Mouse (Mus musculus): Measurements from ENCODE around the gene Gm45234. TPM values are rescaled to one million over a fixed set of nuclear protein-coding genes. Genes with fewer than 3 reads are reported as not detected.

The Gm45234 gene
- total and polyA plus RNA-seq, 2 experiments from 2014 or later, result not detected

DNA sequence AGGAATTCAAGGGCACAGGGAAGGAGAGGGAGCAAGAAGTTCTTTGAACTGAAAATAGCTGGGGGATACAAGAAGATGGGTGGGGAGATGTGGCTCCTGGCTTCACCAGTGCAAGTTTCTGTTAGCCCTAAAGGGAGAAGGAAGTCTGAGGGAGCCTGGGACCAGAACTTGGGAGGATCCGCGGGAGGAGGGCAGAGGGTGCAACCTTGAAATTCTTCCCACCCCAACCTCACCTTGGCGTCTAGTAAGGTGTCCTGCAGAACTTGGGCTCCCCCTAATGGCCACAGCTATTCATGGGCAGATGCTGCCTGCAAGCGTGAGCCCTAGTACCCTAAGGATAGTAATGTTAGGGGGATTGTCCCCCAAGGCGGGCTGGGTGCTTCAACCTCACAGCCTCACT, 3.4 kb upstream of the Gm45234 start:
- H3K27me3 ChIP-seq (ENCODE audit: insufficient read depth, low read length), result no peaks in the 10 kb centered on the region
- WGBS, result 8% methylated on average over 5 of the region's 5 CpGs
- H3K4me2 ChIP-seq (ENCODE audit: low read depth, low read length, poor library complexity, severe bottlenecking), result no peak overlapping the region
- peaks cover 14% of the 10 kb centered on the region for H3K36me3 ChIP-seq (ENCODE audit: insufficient read depth, low read length)
- no peak overlapping the region for H3K9ac ChIP-seq (replicated peaks; ENCODE audit: low read length, poor library complexity, severe bottlenecking)
- peak overlapping the region; percentile 97; the same call in 1 of the 2 replicates for H3K27ac ChIP-seq (ENCODE audit: low read depth, low read length)
- peak; percentile 79 for TF ChIP-seq CTCF (IDR thresholded peaks at IDR 0.05)
- DNase-seq (ENCODE audit: low spot score) (peak; percentile 75), ATAC-seq (ENCODE audit: low FRiP score) (no peak)
- peaks cover 23% of the 10 kb centered on the region for H3K4me1 ChIP-seq (ENCODE audit: insufficient read depth, low read length)
- no peaks in the 10 kb centered on the region for H3K9me3 ChIP-seq (ENCODE audit: low read length)
- no peak overlapping the region for H3K4me3 ChIP-seq (ENCODE audit: low read depth, low read length)

DNA sequence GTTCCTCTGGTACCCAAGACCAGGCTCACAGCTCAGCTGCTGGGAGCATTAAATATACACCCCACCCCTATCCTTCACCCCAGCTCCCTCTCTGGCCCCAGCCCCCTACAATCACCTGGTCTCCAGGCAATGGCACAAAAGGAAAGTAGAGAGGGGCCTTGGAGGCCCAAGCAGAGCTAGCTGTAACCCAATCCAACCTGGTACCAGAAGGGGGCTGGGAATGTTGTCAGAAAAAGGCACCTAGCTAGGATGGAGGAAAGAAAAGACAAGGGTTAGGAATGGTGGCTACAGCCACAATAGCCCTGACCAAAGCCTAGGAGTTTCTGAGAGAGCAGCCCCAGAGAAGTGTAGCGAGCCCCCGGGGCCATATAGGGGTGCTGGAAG, 3.0 kb upstream of the Gm45234 start:
- ATAC-seq (ENCODE audit: low FRiP score) (no peak), DNase-seq (ENCODE audit: low spot score) (no peak)
- TF ChIP-seq CTCF (IDR thresholded peaks at IDR 0.05), result no peak
- Histone ChIP-seq H3K27ac (ENCODE audit: low read depth, low read length) (peak overlapping the region; percentile 97), H3K36me3 (ENCODE audit: insufficient read depth, low read length) (peaks cover 14% of the 10 kb centered on the region), H3K4me2 (ENCODE audit: low read depth, low read length, poor library complexity, severe bottlenecking) (no peak overlapping the region), H3K4me3 (ENCODE audit: low read depth, low read length) (no peak overlapping the region), H3K9ac (replicated peaks; ENCODE audit: low read length, poor library complexity, severe bottlenecking) (no peak overlapping the region), H3K4me1 (ENCODE audit: insufficient read depth, low read length) (peaks cover 26% of the 10 kb centered on the region), H3K9me3 (ENCODE audit: low read length) (no peaks in the 10 kb centered on the region), H3K27me3 (ENCODE audit: insufficient read depth, low read length) (no peaks in the 10 kb centered on the region)
- WGBS, result 62% methylated on average over 2 of the region's 2 CpGs

DNA sequence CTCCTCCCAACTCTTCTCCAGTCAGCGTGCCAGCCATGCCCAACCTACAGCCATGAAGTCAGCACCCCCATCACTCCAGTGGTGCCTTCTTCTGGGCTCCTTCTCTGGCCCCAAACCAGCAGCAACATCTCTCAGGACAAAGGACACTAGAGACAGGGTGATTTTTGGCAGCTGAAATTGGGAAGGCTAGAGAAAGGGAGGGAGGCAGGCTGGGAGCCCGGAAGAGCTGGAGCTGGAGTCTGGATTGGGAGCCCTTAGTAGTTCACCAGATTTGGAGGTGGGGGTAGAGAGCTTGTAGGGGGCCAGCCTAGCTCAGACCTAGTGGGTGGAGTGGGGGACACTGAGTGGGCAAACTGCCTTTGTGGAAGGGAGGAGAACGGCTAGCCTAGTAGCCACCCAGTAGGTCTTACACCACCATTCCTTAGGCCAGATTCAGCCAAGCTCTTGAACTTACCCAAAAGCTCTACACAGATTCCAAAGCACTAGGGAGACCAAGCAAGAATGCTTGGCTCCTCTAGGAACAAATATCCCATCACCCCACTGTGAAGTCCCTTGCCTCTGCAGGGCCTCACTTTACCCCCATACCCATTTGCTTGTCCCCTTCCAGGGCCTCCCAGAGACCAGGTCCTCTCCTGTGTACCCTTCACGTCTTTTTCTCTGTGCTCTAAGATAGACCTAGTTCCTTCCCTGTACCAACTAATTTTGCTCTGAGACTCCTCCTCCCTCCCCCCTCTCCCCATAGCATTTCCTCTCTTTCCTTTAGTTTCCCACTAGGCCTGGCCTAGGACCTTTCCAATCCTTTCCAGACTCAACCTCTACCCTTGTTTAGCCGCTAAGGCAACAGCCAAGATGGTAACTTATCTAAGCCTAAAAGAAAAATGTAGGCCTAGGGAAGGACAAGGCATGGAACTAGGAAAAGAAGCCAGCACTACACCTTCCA, 2.4 kb upstream of the Gm45234 start:
- Histone ChIP-seq H3K4me1 (ENCODE audit: insufficient read depth, low read length) (peaks cover 29% of the 10 kb centered on the region), H3K4me3 (ENCODE audit: low read depth, low read length) (peak overlapping the region; percentile 87), H3K27ac (ENCODE audit: low read depth, low read length) (peak overlapping the region; percentile 97), H3K36me3 (ENCODE audit: insufficient read depth, low read length) (peaks cover 14% of the 10 kb centered on the region), H3K4me2 (ENCODE audit: low read depth, low read length, poor library complexity, severe bottlenecking) (peak overlapping the region; percentile 92), H3K9me3 (ENCODE audit: low read length) (no peaks in the 10 kb centered on the region), H3K9ac (replicated peaks; ENCODE audit: low read length, poor library complexity, severe bottlenecking) (no peak overlapping the region), H3K27me3 (ENCODE audit: insufficient read depth, low read length) (no peaks in the 10 kb centered on the region)
- ATAC-seq (ENCODE audit: low FRiP score) (peak; percentile 33), DNase-seq (ENCODE audit: low spot score) (peak; percentile 83)
- TF ChIP-seq CTCF (IDR thresholded peaks at IDR 0.05), result no peak
- 19% methylated on average over 5 of the region's 5 CpGs for WGBS

DNA sequence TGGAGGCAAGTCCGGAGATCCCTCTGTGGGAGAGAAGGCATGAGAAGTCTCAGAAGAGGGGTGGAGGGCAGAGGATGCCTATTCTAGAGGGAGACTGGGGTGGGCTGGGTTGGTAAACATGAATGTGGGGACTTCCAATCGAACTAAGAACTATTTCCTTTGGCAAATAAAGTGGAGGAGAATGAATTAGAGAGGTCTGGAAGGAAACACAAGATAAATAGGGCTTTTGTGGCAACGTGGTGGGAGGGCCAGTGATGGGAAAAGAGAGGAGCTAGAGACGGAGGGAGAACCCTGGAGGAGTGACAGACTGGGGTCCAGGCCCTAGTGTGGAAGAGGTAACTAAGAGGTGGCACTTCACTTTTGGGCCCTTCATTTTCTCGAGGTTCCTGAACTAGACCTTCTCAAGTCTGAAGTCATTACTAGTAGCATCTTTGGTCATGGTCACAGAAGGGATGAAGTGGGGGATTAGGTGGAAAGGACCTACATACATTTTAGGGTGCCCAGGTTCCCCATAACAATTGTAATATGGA, 1.6 kb upstream of the Gm45234 start:
- Histone ChIP-seq H3K36me3 (ENCODE audit: insufficient read depth, low read length) (peaks cover 9% of the 10 kb centered on the region; the same call in 1 of the 2 replicates), H3K27me3 (ENCODE audit: insufficient read depth, low read length) (no peaks in the 10 kb centered on the region), H3K27ac (ENCODE audit: low read depth, low read length) (peak overlapping the region; percentile 97), H3K4me1 (ENCODE audit: insufficient read depth, low read length) (peaks cover 29% of the 10 kb centered on the region), H3K4me3 (ENCODE audit: low read depth, low read length) (peak overlapping the region; percentile 87), H3K9me3 (ENCODE audit: low read length) (no peaks in the 10 kb centered on the region), H3K4me2 (ENCODE audit: low read depth, low read length, poor library complexity, severe bottlenecking) (peak overlapping the region; percentile 92), H3K9ac (replicated peaks; ENCODE audit: low read length, poor library complexity, severe bottlenecking) (peak overlapping the region; percentile 98)
- no peak for DNase-seq (ENCODE audit: low spot score)
- WGBS, result 5% methylated on average over 5 of the region's 5 CpGs
- no peak for ATAC-seq (ENCODE audit: low FRiP score)
- TF ChIP-seq CTCF (IDR thresholded peaks at IDR 0.05), result no peak

DNA sequence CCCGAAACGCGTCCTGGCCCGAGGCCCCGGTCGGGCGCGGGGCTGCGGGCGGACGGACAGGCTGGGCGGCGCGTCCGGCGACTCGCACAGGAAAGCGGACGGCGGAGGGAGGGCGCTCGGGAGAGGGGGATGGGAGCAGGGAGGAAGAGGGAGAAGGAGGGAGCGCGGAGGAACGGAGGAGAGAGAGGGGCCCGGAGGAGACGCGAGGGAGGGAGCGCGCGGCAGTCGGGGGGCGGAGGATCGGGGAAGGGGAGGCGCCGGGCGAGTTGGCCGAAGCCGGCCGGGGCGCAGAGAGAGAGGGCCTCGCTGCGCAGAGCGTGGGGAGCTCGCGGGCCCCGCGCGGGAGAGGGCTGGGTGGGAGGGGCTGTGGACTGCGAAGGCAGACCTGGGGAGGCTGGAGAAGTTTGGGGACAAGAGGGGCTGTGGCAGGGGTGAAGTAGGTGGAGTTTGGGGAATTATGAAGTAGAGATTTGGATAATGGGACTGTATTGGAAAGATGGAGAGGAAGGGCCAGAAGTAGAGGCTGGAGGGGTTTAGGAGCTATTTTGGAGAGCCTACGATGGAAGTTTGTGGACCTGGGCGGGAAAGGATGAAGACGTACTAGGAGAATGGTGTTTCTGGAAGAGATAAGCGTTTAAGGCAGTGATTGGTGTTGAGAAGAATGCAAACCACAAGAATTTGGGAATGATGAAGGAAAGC, 980 bp upstream of the Gm45234 start:
- WGBS, result under 1% methylated on average over 43 of the region's 54 CpGs
- Histone ChIP-seq H3K4me3 (ENCODE audit: low read depth, low read length) (peak overlapping the region; percentile 87), H3K4me1 (ENCODE audit: insufficient read depth, low read length) (peaks cover 29% of the 10 kb centered on the region), H3K9me3 (ENCODE audit: low read length) (no peaks in the 10 kb centered on the region), H3K4me2 (ENCODE audit: low read depth, low read length, poor library complexity, severe bottlenecking) (peak overlapping the region; percentile 92), H3K27ac (ENCODE audit: low read depth, low read length) (peak overlapping the region; percentile 97), H3K27me3 (ENCODE audit: insufficient read depth, low read length) (no peaks in the 10 kb centered on the region), H3K36me3 (ENCODE audit: insufficient read depth, low read length) (peaks cover 9% of the 10 kb centered on the region; the same call in 1 of the 2 replicates), H3K9ac (replicated peaks; ENCODE audit: low read length, poor library complexity, severe bottlenecking) (peak overlapping the region; percentile 98)
- DNase-seq (ENCODE audit: low spot score) (peak; percentile 80), ATAC-seq (ENCODE audit: low FRiP score) (peak; percentile 78)
- no peak for TF ChIP-seq CTCF (IDR thresholded peaks at IDR 0.05)
